Mouse (Mus musculus) testis, adult 2 months (tissue): Measurements from ENCODE around the gene Npas3.

Experiments used
- CTCF ChIP-seq: fragments of 200-500 bp; IDR thresholded peaks from 2 replicates; pipeline ENCODE4 v1.5.1; 2012; ENCODE audit warnings: low read depth, mild to moderate bottlenecking, inconsistent platforms, low read length, moderate library complexity; ENCODE audit not compliant: control insufficient read depth, insufficient read depth, insufficient replicate concordance
- POLR2A ChIP-seq: fragments of 200-500 bp; IDR thresholded peaks from 2 replicates; pipeline ENCODE4 v1.6.1; 2012; ENCODE audit warnings: low read depth, mild to moderate bottlenecking, inconsistent platforms, low read length, moderate library complexity; ENCODE audit not compliant: control insufficient read depth

DNA sequence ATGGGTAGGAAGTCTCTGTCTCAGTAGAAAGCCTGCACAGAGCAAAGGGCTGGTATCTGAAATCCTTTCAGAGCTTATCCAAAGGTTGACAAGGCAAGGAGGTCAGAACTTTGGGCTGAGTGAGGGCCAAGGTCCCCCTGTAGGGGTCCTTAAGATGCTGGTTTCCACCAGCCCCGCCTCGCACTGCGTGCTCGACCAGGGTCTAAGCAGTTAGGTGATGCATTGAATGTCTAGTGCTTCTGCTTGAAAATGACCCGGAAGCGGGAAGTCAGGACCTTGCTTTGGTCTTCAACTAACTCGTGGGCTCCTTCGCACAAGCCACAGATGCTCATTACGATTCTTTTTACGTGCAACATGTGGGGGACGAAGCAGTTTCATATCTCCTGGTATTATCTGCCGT lies 2.3 kb upstream of the Npas3 start:
- TF ChIP-seq CTCF (no peak), POLR2A (no peak)
